Mouse (Mus musculus): ENCODE measurements around the gene Slc7a15.

GRCm38 (mm10) chr12:8629537-8629936, 30.7 kb upstream of the Slc7a15 start:
- no peak for TF ChIP-seq CTCF (IDR thresholded peaks at IDR 0.05; ENCODE audit: borderline replicate concordance, control insufficient read depth, extremely low read depth, insufficient read depth, low read length, poor library complexity)
- no peak for TF ChIP-seq POLR2A (IDR thresholded peaks at IDR 0.05; ENCODE audit: control insufficient read depth, extremely low read depth, insufficient read depth, low read length, poor library complexity)

Measured in thymus, adult 2 months (tissue).